Mouse (Mus musculus) forebrain, embryonic 15.5 days (tissue): ENCODE results near the gene Tm4sf4. TPM values are rescaled to one million over a fixed set of nuclear protein-coding genes. Genes with fewer than 3 reads are reported as not detected.
A peak's percentile ranks its signal among the peaks of the same experiment; 100 is the strongest.

Experiments
- ATAC-seq: fragments of 200-750 bp; cut with Nextera tagmentation; replicated peaks from 2 replicates; pipeline ENCODE4 v1.8.0; 2017; ENCODE audit warnings: mild to moderate bottlenecking, moderate TSS enrichment, moderate library complexity
- H3K27ac ChIP-seq: fragments of 300-500 bp; sonication (generic); replicated peaks from 2 replicates; pipeline ENCODE4 v1.5.1; 2015; ENCODE audit warnings: mild to moderate bottlenecking, inconsistent platforms
- H3K27me3 ChIP-seq: fragments of 300-500 bp; sonication (generic); 2 replicates; pipeline ENCODE4 v1.6.1; 2015; ENCODE audit warnings: inconsistent platforms
- H3K36me3 ChIP-seq: fragments of 300-500 bp; sonication (generic); 2 replicates; pipeline ENCODE4 v1.6.1; 2015; ENCODE audit warnings: mild to moderate bottlenecking, inconsistent platforms
- H3K4me1 ChIP-seq: fragments of 300-500 bp; sonication (generic); 2 replicates; pipeline ENCODE4 v1.6.1; 2015; ENCODE audit warnings: inconsistent platforms
- H3K4me2 ChIP-seq: fragments of 300-500 bp; sonication (generic); replicated peaks from 2 replicates; pipeline ENCODE4 v1.6.1; 2015; ENCODE audit warnings: mild to moderate bottlenecking, inconsistent platforms
- H3K4me3 ChIP-seq: fragments of 300-500 bp; sonication (generic); 2 replicates; pipeline ENCODE4 v1.5.1; 2015; ENCODE audit warnings: mild to moderate bottlenecking, inconsistent platforms
- H3K9ac ChIP-seq: fragments of 300-500 bp; sonication (generic); replicated peaks from 2 replicates; pipeline ENCODE4 v1.6.1; 2015; ENCODE audit warnings: mild to moderate bottlenecking, inconsistent platforms
- H3K9me3 ChIP-seq: fragments of 300-500 bp; sonication (generic); 2 replicates; pipeline ENCODE4 v1.6.1; 2016; ENCODE audit warnings: inconsistent platforms
- WGBS: fragments of 180-500 bp; shearing (Covaris S2); methylation state at CpG from one replicate; pipeline ENCODE4 v1.1.7; 2015; ENCODE audit warnings: mixed read lengths; 5-methylcytosine and 5-hydroxymethylcytosine counted together
- polyA plus RNA-seq: library from polyadenylated mRNA; unstranded; fragments of >200 nt; fragmentation: Nextera tagmentation; extraction: Ambion mirVana; gene quantifications from 2 replicates; pipeline ENCODE4 v1.2.1, GENCODE M21; 2015

Tm4sf4 gene
- polyA plus RNA-seq, 1 experiment from 2014 or later: 0.11 TPM

DNA sequence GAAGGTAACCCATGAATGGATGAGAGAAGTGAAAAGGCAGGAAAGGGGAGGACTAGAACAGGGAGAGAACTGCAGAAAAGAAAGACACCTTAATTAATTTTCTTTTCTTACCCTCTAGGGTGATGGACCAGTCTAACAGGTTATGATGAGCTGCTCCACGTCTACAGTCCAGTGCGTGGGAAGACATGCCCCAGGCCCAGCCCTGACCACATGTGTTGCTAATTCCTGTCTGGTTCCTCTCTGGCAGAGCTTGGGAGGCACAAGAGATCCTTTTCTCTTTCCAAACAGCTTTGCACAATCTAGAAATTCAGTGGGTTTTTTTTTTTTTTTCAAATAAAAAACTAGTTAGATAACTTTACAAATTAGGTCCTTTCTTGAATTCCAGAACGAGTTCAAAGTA, 15.8 kb downstream of the Tm4sf4 start:
- Histone ChIP-seq H3K9me3 (no peaks in the 10 kb centered on the region), H3K4me2 (no peak overlapping the region)
- WGBS: 77% methylated on average over 3 of the region's 3 CpGs

DNA sequence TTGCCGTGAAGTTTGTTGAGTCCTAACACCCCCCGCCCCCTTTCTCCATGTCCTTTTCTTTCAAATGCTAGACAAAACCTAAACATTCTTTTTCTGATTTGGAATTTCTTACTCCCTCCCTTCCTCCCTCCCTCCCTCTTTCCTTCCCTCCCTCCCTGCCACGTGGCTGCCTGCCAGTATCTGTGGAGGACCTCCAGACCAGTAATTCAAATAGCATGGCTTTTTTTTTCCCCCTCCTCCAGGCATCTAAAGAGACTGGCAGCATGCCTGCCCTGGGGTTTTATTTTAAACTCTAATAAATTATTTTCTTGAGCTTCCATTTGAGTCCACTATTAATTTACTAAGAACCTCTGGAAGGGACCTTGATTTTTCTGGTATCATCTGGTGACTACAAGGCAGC, 20.6 kb downstream of the Tm4sf4 start:
- H3K4me1 ChIP-seq: no peaks in the 10 kb centered on the region
- no peak for ATAC-seq
- no peaks in the 10 kb centered on the region for H3K27me3 ChIP-seq
- H3K4me2 ChIP-seq: no peak overlapping the region
- no peak overlapping the region for H3K4me3 ChIP-seq
- H3K9me3 ChIP-seq: no peaks in the 10 kb centered on the region
- no peak overlapping the region for H3K27ac ChIP-seq
- 36% methylated on average over 3 of the region's 3 CpGs for WGBS
- no peak overlapping the region for H3K9ac ChIP-seq
- no peaks in the 10 kb centered on the region for H3K36me3 ChIP-seq

More for the DNA sequence above, 15.8 kb downstream of the Tm4sf4 start:
- H3K4me3 ChIP-seq: no peak overlapping the region
- no peak overlapping the region for H3K9ac ChIP-seq
- no peaks in the 10 kb centered on the region for H3K36me3 ChIP-seq
- no peaks in the 10 kb centered on the region for H3K4me1 ChIP-seq
- H3K27me3 ChIP-seq: no peaks in the 10 kb centered on the region
- H3K27ac ChIP-seq: no peak overlapping the region
- ATAC-seq: no peak

DNA sequence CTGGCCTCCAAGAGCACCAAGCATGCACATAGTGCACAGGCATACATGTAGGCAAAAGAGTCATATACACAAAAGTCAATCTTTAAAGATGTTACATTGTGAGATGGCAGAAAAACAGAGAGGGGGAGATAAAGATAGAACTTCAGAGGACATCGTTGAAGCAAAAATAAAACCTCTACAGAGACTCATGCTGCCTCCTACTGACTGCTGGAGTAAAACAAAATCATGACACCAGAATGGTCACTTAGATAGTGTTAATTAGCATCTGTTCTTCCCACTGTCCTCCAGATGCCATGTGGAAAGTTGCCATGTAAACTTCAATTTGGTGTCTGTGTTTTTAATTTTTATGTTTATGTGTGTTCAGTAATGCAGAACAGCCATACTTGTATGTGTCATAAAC, 22.8 kb downstream of the Tm4sf4 start:
- 49% methylated on average over 1 of the region's 1 CpGs for WGBS
- no peak for ATAC-seq
- no peak overlapping the region for H3K4me3 ChIP-seq
- no peak overlapping the region for H3K9ac ChIP-seq
- H3K27ac ChIP-seq: no peak overlapping the region
- no peaks in the 10 kb centered on the region for H3K27me3 ChIP-seq
- H3K36me3 ChIP-seq: no peaks in the 10 kb centered on the region
- H3K4me1 ChIP-seq: no peaks in the 10 kb centered on the region
- H3K9me3 ChIP-seq: no peaks in the 10 kb centered on the region
- no peak overlapping the region for H3K4me2 ChIP-seq

DNA sequence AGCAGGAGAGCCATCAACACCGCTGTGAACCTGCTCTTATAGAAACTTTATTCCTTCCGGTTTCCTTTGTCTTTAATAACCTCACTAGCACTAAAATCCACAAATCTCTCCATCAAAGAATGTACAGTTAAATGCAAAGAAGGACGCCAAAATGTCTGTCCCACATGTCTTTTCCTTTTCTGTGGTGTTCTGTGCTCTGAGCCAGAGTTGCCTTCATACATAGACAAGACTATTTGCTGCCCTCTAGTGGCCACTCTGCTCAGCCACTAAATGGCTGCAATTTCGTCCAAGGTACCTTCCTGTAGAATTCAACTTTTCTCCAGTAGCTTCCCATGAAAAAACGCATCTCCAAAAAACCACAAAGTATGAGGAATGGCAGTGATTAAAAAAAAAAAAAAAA, 23.3 kb downstream of the Tm4sf4 start:
- Histone ChIP-seq H3K4me2 (no peak overlapping the region), H3K27ac (no peak overlapping the region), H3K9me3 (no peaks in the 10 kb centered on the region), H3K27me3 (no peaks in the 10 kb centered on the region), H3K4me1 (no peaks in the 10 kb centered on the region), H3K9ac (no peak overlapping the region), H3K36me3 (no peaks in the 10 kb centered on the region), H3K4me3 (no peak overlapping the region)
- ATAC-seq: peak; percentile 84
- WGBS: 33% methylated on average over 5 of the region's 5 CpGs

DNA sequence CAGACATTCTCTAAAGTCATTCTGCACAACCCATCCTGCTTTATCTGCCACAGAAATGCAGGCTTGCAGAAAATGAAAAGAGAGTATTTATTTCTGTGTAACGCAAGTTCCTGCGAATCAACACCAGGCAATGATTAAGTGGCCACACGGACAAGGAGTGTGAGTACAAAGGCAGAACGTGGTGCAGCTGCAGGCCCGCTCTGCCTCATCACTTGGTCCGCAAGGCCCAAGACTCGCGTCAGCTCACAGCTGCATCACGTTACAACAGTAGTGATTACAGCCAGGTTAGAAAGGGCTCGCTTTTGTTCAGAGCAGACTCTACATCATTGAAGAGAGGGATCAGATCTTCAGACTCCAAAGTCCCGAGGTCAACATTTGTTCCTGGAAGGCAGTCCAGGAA, 33.5 kb downstream of the Tm4sf4 start:
- Histone ChIP-seq H3K27ac (no peak overlapping the region), H3K9ac (no peak overlapping the region), H3K4me2 (no peak overlapping the region), H3K9me3 (no peaks in the 10 kb centered on the region), H3K4me1 (no peaks in the 10 kb centered on the region), H3K36me3 (no peaks in the 10 kb centered on the region), H3K27me3 (no peaks in the 10 kb centered on the region), H3K4me3 (no peak overlapping the region)
- ATAC-seq: no peak
- 68% methylated on average over 11 of the region's 11 CpGs for WGBS

DNA sequence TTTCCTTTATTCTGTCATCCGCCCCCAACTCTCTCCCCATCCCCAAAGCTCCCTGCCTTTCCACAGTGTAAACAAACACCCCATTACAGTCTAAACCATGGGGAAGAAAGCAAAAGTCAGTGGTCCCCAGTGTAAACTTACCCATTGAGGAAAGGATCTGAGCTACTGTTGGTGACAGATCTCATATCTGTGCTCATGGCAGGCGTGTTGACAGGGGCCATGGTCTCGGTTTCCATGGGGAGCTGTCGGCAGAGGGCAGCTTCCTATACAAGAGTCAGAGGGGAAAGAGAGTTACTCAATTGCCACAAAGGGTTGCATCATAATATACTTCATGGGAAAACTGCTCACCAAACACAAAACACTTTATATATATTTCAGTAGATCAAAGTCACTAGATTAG, 38.2 kb downstream of the Tm4sf4 start:
- 93% methylated on average over 4 of the region's 4 CpGs for WGBS

DNA sequence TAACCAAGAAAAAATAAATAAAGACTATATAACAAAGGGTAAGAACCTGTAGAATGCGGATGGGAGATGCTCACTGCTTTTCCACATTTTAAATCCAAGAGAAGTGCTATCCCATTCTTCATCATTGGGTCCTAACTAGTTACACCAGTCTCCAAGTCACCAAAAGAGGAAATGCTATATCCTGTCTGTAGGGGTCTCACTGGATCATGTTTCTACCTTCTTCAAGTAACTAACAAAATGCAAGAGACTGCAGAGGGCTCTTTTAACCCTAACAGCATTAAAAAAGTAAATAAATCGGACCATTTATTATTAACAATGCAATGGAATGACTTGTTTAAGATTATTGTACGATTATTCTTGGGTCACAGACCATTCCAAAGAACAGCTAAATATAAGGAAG, 41.2 kb downstream of the Tm4sf4 start:
- H3K27ac ChIP-seq: no peak overlapping the region
- no peak overlapping the region for H3K4me2 ChIP-seq
- H3K4me1 ChIP-seq: peaks cover 11% of the 10 kb centered on the region
- no peaks in the 10 kb centered on the region for H3K27me3 ChIP-seq
- no peak overlapping the region for H3K9ac ChIP-seq
- no peaks in the 10 kb centered on the region for H3K9me3 ChIP-seq
- H3K4me3 ChIP-seq: no peak overlapping the region
- WGBS: 70% methylated on average over 3 of the region's 3 CpGs
- ATAC-seq: peak; percentile 60; the same call in 1 of the 2 replicates
- no peaks in the 10 kb centered on the region for H3K36me3 ChIP-seq

More for the DNA sequence above, 38.2 kb downstream of the Tm4sf4 start:
- H3K9me3 ChIP-seq: no peaks in the 10 kb centered on the region
- no peak overlapping the region for H3K4me2 ChIP-seq
- no peak for ATAC-seq
- no peak overlapping the region for H3K27ac ChIP-seq
- no peaks in the 10 kb centered on the region for H3K36me3 ChIP-seq
- no peak overlapping the region for H3K4me3 ChIP-seq
- no peaks in the 10 kb centered on the region for H3K4me1 ChIP-seq
- no peak overlapping the region for H3K9ac ChIP-seq
- no peaks in the 10 kb centered on the region for H3K27me3 ChIP-seq

DNA sequence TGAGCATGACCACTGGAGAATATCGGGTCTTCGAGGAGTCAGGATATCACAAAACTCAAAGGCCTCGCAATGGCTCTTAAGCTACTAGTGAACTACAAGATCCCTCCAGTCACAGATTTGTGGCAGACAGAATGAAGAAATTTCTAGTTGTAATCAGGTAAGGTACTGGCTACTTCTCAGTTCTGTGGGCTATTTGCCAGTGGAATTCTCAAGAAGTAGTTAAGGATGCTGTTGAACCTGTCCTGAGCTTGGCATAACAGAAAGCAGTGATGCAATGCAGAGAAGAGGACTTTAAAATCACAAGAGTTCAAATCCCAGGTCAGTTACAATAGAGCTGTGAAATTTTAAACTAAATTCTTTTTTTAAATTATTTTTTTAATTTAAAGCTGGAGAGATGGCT, 44.2 kb downstream of the Tm4sf4 start:
- ATAC-seq: no peak
- Histone ChIP-seq H3K4me2 (no peak overlapping the region), H3K27me3 (no peaks in the 10 kb centered on the region), H3K36me3 (no peaks in the 10 kb centered on the region), H3K9ac (no peak overlapping the region), H3K4me1 (peaks cover 25% of the 10 kb centered on the region), H3K9me3 (no peaks in the 10 kb centered on the region), H3K4me3 (no peak overlapping the region), H3K27ac (no peak overlapping the region)
- WGBS: 97% methylated on average over 3 of the region's 3 CpGs

DNA sequence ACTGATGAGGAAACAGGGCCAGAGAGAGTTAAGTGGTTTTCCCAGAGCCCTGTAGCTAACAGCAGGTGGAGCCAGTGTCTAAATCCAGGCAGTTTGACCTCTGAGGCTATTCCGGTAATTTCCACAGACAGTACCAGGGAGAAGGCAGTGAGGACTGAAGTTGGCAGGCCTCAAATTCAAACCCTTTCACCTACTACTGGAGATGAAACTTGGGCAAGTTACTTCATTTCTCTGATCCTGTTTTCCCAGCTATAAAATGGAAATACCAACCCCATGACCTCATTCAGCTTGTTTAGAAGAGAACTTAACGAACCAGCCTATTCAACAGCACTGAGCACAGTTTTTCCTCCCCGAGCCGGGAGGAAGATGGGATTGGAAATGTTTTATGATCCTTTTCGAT, 45.2 kb downstream of the Tm4sf4 start:
- H3K4me2 ChIP-seq: peak overlapping the region; percentile 40
- H3K9ac ChIP-seq: no peak overlapping the region
- ATAC-seq: peak; percentile 51
- H3K4me1 ChIP-seq: peaks cover 25% of the 10 kb centered on the region
- no peak overlapping the region for H3K4me3 ChIP-seq
- no peaks in the 10 kb centered on the region for H3K9me3 ChIP-seq
- WGBS: 5% methylated on average over 5 of the region's 5 CpGs
- peak overlapping the region; percentile 79 for H3K27ac ChIP-seq
- H3K27me3 ChIP-seq: no peaks in the 10 kb centered on the region
- H3K36me3 ChIP-seq: no peaks in the 10 kb centered on the region

DNA sequence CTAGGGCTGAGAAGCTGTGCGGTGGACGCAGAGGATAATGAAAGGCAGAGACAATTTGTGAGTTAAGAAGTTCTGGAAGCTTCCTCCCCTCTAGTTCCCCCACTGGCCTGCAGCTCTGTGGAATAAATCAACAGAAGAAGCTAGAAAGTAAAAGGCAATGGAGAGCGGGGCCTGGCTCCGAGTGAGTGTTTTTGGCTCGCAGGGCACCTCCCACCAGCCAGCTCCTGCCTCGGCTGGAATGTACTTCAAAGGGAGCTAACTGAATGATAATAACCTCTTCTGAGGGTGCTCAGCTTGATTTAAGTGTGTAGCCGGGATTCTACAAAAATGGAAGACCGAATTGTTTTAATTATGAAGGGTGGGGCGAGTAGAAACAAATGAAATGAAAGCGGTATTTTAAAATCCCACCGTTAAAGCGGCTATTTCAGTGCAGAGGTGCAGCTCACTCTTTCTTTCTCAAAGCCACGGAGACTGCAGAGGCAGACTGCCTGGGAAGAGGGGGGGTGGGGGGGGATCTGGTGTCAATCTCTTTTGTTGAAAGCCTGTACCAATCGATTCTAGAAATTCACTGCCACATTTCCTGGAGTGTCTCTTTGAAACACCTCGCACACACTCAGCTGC, 46.0 kb downstream of the Tm4sf4 start:
- ATAC-seq: peak; percentile 73
- peak overlapping the region; percentile 33; the same call in 1 of the 2 replicates for H3K9ac ChIP-seq
- peak overlapping the region; percentile 33 for H3K4me3 ChIP-seq
- peaks cover 25% of the 10 kb centered on the region for H3K4me1 ChIP-seq
- no peaks in the 10 kb centered on the region for H3K36me3 ChIP-seq
- 1% methylated on average over 15 of the region's 15 CpGs for WGBS
- H3K4me2 ChIP-seq: peak overlapping the region; percentile 40
- no peaks in the 10 kb centered on the region for H3K27me3 ChIP-seq
- no peaks in the 10 kb centered on the region for H3K9me3 ChIP-seq
- H3K27ac ChIP-seq: peak overlapping the region; percentile 79

DNA sequence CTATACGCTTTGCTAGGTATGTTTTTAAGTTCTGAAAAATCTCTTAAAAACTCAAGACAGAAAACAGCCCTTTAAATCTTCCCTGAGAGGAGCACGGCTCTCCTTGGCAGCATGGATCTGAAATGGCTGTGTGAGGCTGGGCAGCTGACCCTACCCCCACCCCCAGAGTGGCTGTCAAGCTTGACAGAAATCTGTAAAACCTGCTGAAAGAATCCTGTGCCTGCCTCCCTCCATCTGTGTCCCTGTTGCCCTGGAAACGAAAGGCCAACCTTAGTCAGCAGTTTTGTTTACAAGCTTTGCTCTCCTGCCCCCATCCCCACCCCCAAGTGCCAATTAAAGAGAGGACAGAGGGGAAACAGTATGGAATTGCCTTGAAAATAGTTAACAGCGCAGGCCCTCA, 47.3 kb downstream of the Tm4sf4 start:
- H3K4me3 ChIP-seq: no peak overlapping the region
- H3K27ac ChIP-seq: 0 out of 2 replicates have a peak overlapping the region, but pooled peaks have one; percentile 79
- no peaks in the 10 kb centered on the region for H3K9me3 ChIP-seq
- H3K4me1 ChIP-seq: peaks cover 25% of the 10 kb centered on the region
- 25% methylated on average over 4 of the region's 4 CpGs for WGBS
- no peak overlapping the region for H3K9ac ChIP-seq
- H3K36me3 ChIP-seq: no peaks in the 10 kb centered on the region
- H3K27me3 ChIP-seq: no peaks in the 10 kb centered on the region
- ATAC-seq: peak; percentile 67
- H3K4me2 ChIP-seq: no peak overlapping the region

DNA sequence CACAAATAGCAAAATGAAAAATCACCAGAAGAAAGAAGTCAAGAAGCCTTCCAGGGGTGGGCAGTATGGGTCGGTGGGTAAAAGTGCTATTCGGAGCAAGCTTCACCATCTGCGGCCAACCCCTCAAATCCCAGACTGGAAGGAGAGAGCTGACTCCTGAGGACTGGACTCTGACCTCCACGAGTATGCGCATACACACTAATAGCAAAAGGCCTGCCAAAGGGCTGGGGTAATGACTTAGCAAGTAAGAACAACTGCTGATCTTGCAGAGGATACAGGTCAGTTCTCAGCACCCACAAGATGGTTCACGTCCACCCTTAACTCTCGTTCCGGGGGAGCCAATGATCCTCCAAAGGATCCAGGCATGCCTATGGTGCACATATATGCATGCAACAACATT, 49.3 kb downstream of the Tm4sf4 start:
- H3K27ac ChIP-seq: no peak overlapping the region
- 89% methylated on average over 8 of the region's 8 CpGs for WGBS

DNA sequence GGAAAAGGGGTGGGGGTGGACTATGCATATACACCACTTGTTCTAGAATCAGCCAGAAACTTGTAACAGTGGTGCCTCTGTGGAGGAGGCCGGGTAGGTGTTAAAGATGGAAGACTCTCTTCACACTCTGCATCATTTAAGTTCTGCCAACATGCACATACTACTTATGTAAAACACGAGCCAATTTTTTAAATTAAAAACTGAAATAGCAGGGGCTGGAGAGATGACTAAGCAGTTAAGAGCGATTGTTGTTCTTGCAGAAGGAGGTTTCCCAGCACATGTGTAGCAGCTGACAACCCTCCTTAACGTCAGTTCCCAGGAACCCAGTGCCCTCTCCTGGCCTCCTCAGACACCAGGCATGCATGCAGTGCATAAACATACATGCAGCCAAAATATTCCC, 55.5 kb downstream of the Tm4sf4 start:
- WGBS: 78% methylated on average over 4 of the region's 4 CpGs
- H3K27me3 ChIP-seq: no peaks in the 10 kb centered on the region
- H3K9ac ChIP-seq: no peak overlapping the region
- H3K9me3 ChIP-seq: no peaks in the 10 kb centered on the region
- no peak overlapping the region for H3K27ac ChIP-seq
- H3K4me1 ChIP-seq: no peaks in the 10 kb centered on the region
- H3K4me2 ChIP-seq: no peak overlapping the region
- no peaks in the 10 kb centered on the region for H3K36me3 ChIP-seq
- no peak overlapping the region for H3K4me3 ChIP-seq
- ATAC-seq: no peak

More for the DNA sequence above, 49.3 kb downstream of the Tm4sf4 start:
- no peaks in the 10 kb centered on the region for H3K27me3 ChIP-seq
- no peak overlapping the region for H3K9ac ChIP-seq
- peaks cover 25% of the 10 kb centered on the region for H3K4me1 ChIP-seq
- H3K4me3 ChIP-seq: no peak overlapping the region
- ATAC-seq: no peak
- H3K4me2 ChIP-seq: no peak overlapping the region
- no peaks in the 10 kb centered on the region for H3K9me3 ChIP-seq
- H3K36me3 ChIP-seq: no peaks in the 10 kb centered on the region
